8 mouse cellular contexts compared by ENCODE assay signal in the genomic region with DNA sequence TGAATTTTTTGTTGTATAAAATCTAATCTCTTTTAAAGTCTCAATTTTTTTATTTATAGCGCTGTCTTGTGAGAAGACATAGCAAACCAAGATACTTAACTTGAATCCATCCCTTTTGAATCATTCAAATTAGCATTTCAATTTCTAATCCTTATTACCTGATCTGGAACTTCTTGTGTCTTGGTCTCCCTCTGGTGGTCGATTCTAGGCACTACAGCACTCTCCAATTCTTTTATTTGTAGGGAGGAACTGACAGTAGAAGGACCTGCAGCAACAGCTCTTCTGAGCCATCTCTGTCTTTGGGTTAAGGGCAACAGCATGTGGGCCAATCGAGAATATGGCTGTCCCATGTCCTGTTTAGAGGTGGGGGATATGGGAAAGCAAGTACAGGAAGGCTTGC. TPM values are rescaled to one million over a fixed set of nuclear protein-coding genes. Genes with fewer than 3 reads are reported as not detected.
A peak's percentile ranks its signal among the peaks of the same experiment; 100 is the strongest.
DNase-seq lines count a peak whose midpoint lies in the region; ATAC-seq and TF ChIP-seq lines count a peak whose summit lies in the region.

No protein-coding gene starts in this region.

- no peak overlapping the region for H3K9ac ChIP-seq in hindbrain, embryonic 13.5 days
- H3K9ac ChIP-seq in MEL (ENCODE audit: control insufficient read depth, low read depth, low read length, poor library complexity, severe bottlenecking): no peak overlapping the region

- peak; percentile 33 for TF ChIP-seq RAD21 in MEL (IDR thresholded peaks at IDR 0.05; ENCODE audit: low read depth, low read length)

- H3K79me2 ChIP-seq in MEL (ENCODE audit: control insufficient read depth, insufficient read depth, low read length, poor library complexity): no peaks in the 10 kb centered on the region

- no peaks in the 10 kb centered on the region for H3K27me3 ChIP-seq in hindbrain, embryonic 10.5 days (ENCODE audit: insufficient read depth, poor library complexity, severe bottlenecking)
- H3K27me3 ChIP-seq in hindbrain, embryonic 13.5 days: no peaks in the 10 kb centered on the region
- H3K27me3 ChIP-seq in MEL (ENCODE audit: control insufficient read depth in 1 of 2, insufficient read depth in 2 of 2, low read length in 2 of 2): no peaks in the 10 kb centered on the region; a peak in 2 of 4 replicates

- no peak for TF ChIP-seq POLR2A in MEL (IDR thresholded peaks at IDR 0.05; ENCODE audit: control insufficient read depth in 1 of 2, insufficient read depth in 1 of 2, low read depth in 1 of 2, low read length in 2 of 2, poor library complexity in 1 of 2)
- no peak for TF ChIP-seq POLR2A in cortical plate, adult 2 months (IDR thresholded peaks at IDR 0.05; ENCODE audit: extremely low read depth, insufficient read depth, low read length)

- no peak overlapping the region for H3K4me2 ChIP-seq in hindbrain, embryonic 13.5 days

- no peaks in the 10 kb centered on the region for H3K9me3 ChIP-seq in hindbrain, embryonic 10.5 days
- no peaks in the 10 kb centered on the region for H3K9me3 ChIP-seq in hindbrain, embryonic 13.5 days
- no peaks in the 10 kb centered on the region for H3K9me3 ChIP-seq in MEL (replicated peaks; ENCODE audit: insufficient read depth, low read length)

- no peaks in the 10 kb centered on the region for H3K4me1 ChIP-seq in hindbrain, embryonic 10.5 days (replicated peaks)
- no peaks in the 10 kb centered on the region for H3K4me1 ChIP-seq in hindbrain, embryonic 13.5 days (replicated peaks)
- H3K4me1 ChIP-seq in MEL (ENCODE audit: control insufficient read depth in 1 of 2, insufficient read depth in 2 of 2, low read length in 2 of 2): no peaks in the 10 kb centered on the region
- no peaks in the 10 kb centered on the region for H3K4me1 ChIP-seq in cortical plate, adult 2 months (ENCODE audit: control insufficient read depth, insufficient read depth, low read length)

- no peak for ATAC-seq in hindbrain, embryonic 13.5 days (ENCODE audit: low FRiP score)
- ATAC-seq in activated CD4-positive, CD25-positive, alpha-beta regulatory T cell, adult 4 months: no peak

- H3K27ac ChIP-seq in hindbrain, embryonic 10.5 days: no peak overlapping the region
- no peak overlapping the region for H3K27ac ChIP-seq in hindbrain, embryonic 13.5 days
- no peak overlapping the region for H3K27ac ChIP-seq in MEL (ENCODE audit: control insufficient read depth, low read depth, low read length)
- H3K27ac ChIP-seq in cortical plate, adult 2 months (ENCODE audit: insufficient read depth, low read length): no peak overlapping the region

- no peak overlapping the region for H3K4me3 ChIP-seq in hindbrain, embryonic 10.5 days
- no peak overlapping the region for H3K4me3 ChIP-seq in hindbrain, embryonic 13.5 days
- H3K4me3 ChIP-seq in MEL (ENCODE audit: control insufficient read depth in 1 of 2, insufficient read depth in 1 of 2, low read depth in 2 of 2, low read length in 2 of 2): no peak overlapping the region
- H3K4me3 ChIP-seq in cortical plate, adult 2 months (ENCODE audit: insufficient read depth, low read length): no peak overlapping the region

- no peaks in the 10 kb centered on the region for H3K36me3 ChIP-seq in hindbrain, embryonic 10.5 days
- H3K36me3 ChIP-seq in hindbrain, embryonic 13.5 days: no peaks in the 10 kb centered on the region
- no peaks in the 10 kb centered on the region for H3K36me3 ChIP-seq in MEL (ENCODE audit: control insufficient read depth in 1 of 2, insufficient read depth in 2 of 2, low read length in 2 of 2)

- peak; percentile 18 to 75 (median 69); a peak in 4 of 6 replicates for TF ChIP-seq CTCF in MEL (IDR thresholded peaks at IDR 0.05 in 2 of 3, conservative IDR thresholded peaks at IDR 0.05 in 1 of 3; ENCODE audit: control insufficient read depth in 1 of 3, insufficient read depth in 1 of 3, low read depth in 2 of 3, low read length in 3 of 3, poor library complexity in 1 of 3, severe bottlenecking in 1 of 3)
- peak; percentile 49; the same call in 1 of the 2 replicates for TF ChIP-seq CTCF in cortical plate, adult 2 months (IDR thresholded peaks at IDR 0.05; ENCODE audit: extremely low read depth, insufficient read depth, low read length)

- 16% methylated on average over 3 of the region's 3 CpGs for WGBS in hindbrain, embryonic 10.5 days
- 8% methylated on average over 3 of the region's 3 CpGs for WGBS in hindbrain, embryonic 13.5 days

- peak; percentile 36 for DNase-seq in hindbrain, embryonic 10.5 days (ENCODE audit: low spot score)
- DNase-seq in 416B (ENCODE audit: low read depth) (peak; percentile 53), MEL (ENCODE audit: low read depth, low spot score) (peak; percentile 64)
- peak; percentile 9 to 44 for DNase-seq in layer of hippocampus, postnatal 14 days (ENCODE audit: low spot score in 2 of 2)
- DNase-seq in retina, postnatal 1 day: peak; percentile 76

- TF ChIP-seq EP300 in MEL (IDR thresholded peaks at IDR 0.05; ENCODE audit: low read depth in 1 of 2, low read length in 2 of 2): no peak

TF ChIP-seq in MEL, 35 proteins besides CTCF, POLR2A, EP300 and RAD21:
- no peak for TF ChIP-seq ZKSCAN1 (IDR thresholded peaks at IDR 0.05; ENCODE audit: low read depth, low read length)
- peak; percentile 52 for TF ChIP-seq SMC3 (IDR thresholded peaks at IDR 0.05; ENCODE audit: low read depth, low read length)

RNA-seq across cellular contexts. Expression of a gene that starts 5.4 kb away (rescaled TPM):
- not detected in 2 replicates for polyA plus RNA-seq in hindbrain, embryonic 10.5 days (2016; fragmentation: Nextera tagmentation; extraction: Ambion mirVana)
- polyA plus RNA-seq in hindbrain, embryonic 13.5 days (2015; fragmentation: Nextera tagmentation; extraction: Ambion mirVana): 0.83 and 0.99 TPM in 2 replicates
- not detected in 2 replicates for total RNA-seq in MEL (2012; rRNA removed)
- polyA plus RNA-seq in MEL (2012; ENCODE audit: insufficient read depth in 1 of 2, insufficient read length in 2 of 2, low read depth in 1 of 2, low replicate concordance in 2 of 2, missing spikeins in 1 of 2): not detected
- not detected in 2 replicates for polyA plus RNA-seq in cortical plate, adult 2 months (2012; rRNA removed)
- total RNA-seq in layer of hippocampus, postnatal 14 days (2021): not detected
- polyA plus RNA-seq in activated CD4-positive, CD25-positive, alpha-beta regulatory T cell, adult 4 months (2017; shearing (Covaris generic)): not detected
